Mouse (Mus musculus): ENCODE data around the gene Macrod2.

Gene Macrod2

GRCm38 (mm10) chr2:141834156-141834782 is 1439.2 kb downstream of the Macrod2 start:
- DNase-seq (ENCODE audit: low spot score in 2 of 2), result no peak

- DNase-seq (ENCODE audit: low spot score in 2 of 2), result peak; percentile 17 to 60
These were observed 1449.5 kb downstream of the Macrod2 start for GRCm38 (mm10) chr2:141844408-141845175.

- DNase-seq (ENCODE audit: low spot score in 2 of 2), result no peak
These were observed 1464.1 kb downstream of the Macrod2 start for GRCm38 (mm10) chr2:141859220-141859619.

- no peak for DNase-seq (ENCODE audit: low spot score in 2 of 2)
These were observed 1466.7 kb downstream of the Macrod2 start for GRCm38 (mm10) chr2:141861679-141862268.

GRCm38 (mm10) chr2:141862531-141863265 is 1467.6 kb downstream of the Macrod2 start:
- DNase-seq (ENCODE audit: low spot score in 2 of 2), result no peak

GRCm38 (mm10) chr2:141863628-141864165 is 1468.6 kb downstream of the Macrod2 start:
- DNase-seq (ENCODE audit: low spot score in 2 of 2), result no peak

GRCm38 (mm10) chr2:141870930-141871329 is 1475.8 kb downstream of the Macrod2 start:
- no peak for DNase-seq (ENCODE audit: low spot score in 2 of 2)

GRCm38 (mm10) chr2:141876155-141876851 is 1481.2 kb downstream of the Macrod2 start:
- peak; percentile 42 to 76 for DNase-seq (ENCODE audit: low spot score in 2 of 2)

- peak; percentile 8 to 29 for DNase-seq (ENCODE audit: low spot score in 2 of 2)
These were observed 1481.8 kb downstream of the Macrod2 start for GRCm38 (mm10) chr2:141876958-141877357.

- no peak for DNase-seq (ENCODE audit: low spot score in 2 of 2)
These were observed 1483.4 kb downstream of the Macrod2 start for GRCm38 (mm10) chr2:141878473-141878872.

- no peak for DNase-seq (ENCODE audit: low spot score in 2 of 2)
These were observed 1484.6 kb downstream of the Macrod2 start for GRCm38 (mm10) chr2:141879711-141880110.

GRCm38 (mm10) chr2:141886694-141887474 is 1491.8 kb downstream of the Macrod2 start:
- no peak for DNase-seq (ENCODE audit: low spot score in 2 of 2)

- DNase-seq (ENCODE audit: low spot score in 2 of 2), result no peak
These were observed 1494.4 kb downstream of the Macrod2 start for GRCm38 (mm10) chr2:141889497-141889896.

- no peak for DNase-seq (ENCODE audit: low spot score in 2 of 2)
These were observed 1502.8 kb downstream of the Macrod2 start for GRCm38 (mm10) chr2:141897951-141898350.

GRCm38 (mm10) chr2:141911831-141912447 is 1516.8 kb downstream of the Macrod2 start:
- DNase-seq (ENCODE audit: low spot score in 2 of 2), result no peak

- DNase-seq (ENCODE audit: low spot score in 2 of 2), result no peak
These were observed 1518.4 kb downstream of the Macrod2 start for GRCm38 (mm10) chr2:141913486-141913885.

- no peak for DNase-seq (ENCODE audit: low spot score in 2 of 2)
These were observed 1518.8 kb downstream of the Macrod2 start for GRCm38 (mm10) chr2:141913894-141914293.

- DNase-seq (ENCODE audit: low spot score in 2 of 2), result no peak
These were observed 1525.4 kb downstream of the Macrod2 start for GRCm38 (mm10) chr2:141920377-141920992.

- DNase-seq (ENCODE audit: low spot score in 2 of 2), result no peak
These were observed 1540.0 kb downstream of the Macrod2 start for GRCm38 (mm10) chr2:141935130-141935529.

All from frontal cortex, postnatal 36 days (tissue).